ENCODE assay signal across 22 mouse cellular contexts in genomic region chr2:35827886-35828285, GRCm38 (mm10).
DNase-seq lines count a peak whose midpoint lies in the region; ATAC-seq lines count a peak whose summit lies in the region.
"Had no signal": no experiment of that assay in that cellular context is flagged by ENCODE, and none has a peak within 500 bp of the region (broad histone marks: within the 10 kb centered on the region; RNA-seq: fewer than 3 reads in every experiment).

No protein-coding gene starts in this region.

- WGBS in embryonic facial prominence, embryonic 11.5 days: 36% methylated on average over 4 of the region's 4 CpGs
- 39% methylated on average over 4 of the region's 4 CpGs for WGBS in embryonic facial prominence, embryonic 10.5 days
- 33% methylated on average over 4 of the region's 4 CpGs for WGBS in embryonic facial prominence, embryonic 14.5 days

- no peak overlapping the region for H3K9ac ChIP-seq in embryonic facial prominence, embryonic 11.5 days (replicated peaks; ENCODE audit: low read length)
- H3K9ac ChIP-seq in embryonic facial prominence, embryonic 14.5 days (ENCODE audit: low read depth, low read length): no peak overlapping the region

- H3K4me1 ChIP-seq in embryonic facial prominence, embryonic 11.5 days (ENCODE audit: control insufficient read depth, insufficient read depth, low read length): no peaks in the 10 kb centered on the region
- peaks cover 24% of the 10 kb centered on the region for H3K4me1 ChIP-seq in embryonic facial prominence, embryonic 10.5 days
- peaks cover 15% of the 10 kb centered on the region; the same call in 1 of the 2 replicates for H3K4me1 ChIP-seq in embryonic facial prominence, embryonic 14.5 days (ENCODE audit: control insufficient read depth, insufficient read depth, low read length)

- no peak overlapping the region for H3K4me3 ChIP-seq in embryonic facial prominence, embryonic 11.5 days (ENCODE audit: low read depth, low read length)
- no peak overlapping the region for H3K4me3 ChIP-seq in embryonic facial prominence, embryonic 10.5 days
- no peak overlapping the region for H3K4me3 ChIP-seq in embryonic facial prominence, embryonic 14.5 days (ENCODE audit: low read depth, low read length)

- DNase-seq in embryo, embryonic 10.5 days (ENCODE audit: low spot score): peak; percentile 45
- no peak for DNase-seq in embryo, embryonic 9.5 days (ENCODE audit: extremely low spot score)
- peak; percentile 43 for DNase-seq in embryo, embryonic 11 days
- no peak for DNase-seq in embryo, embryonic 10 days (ENCODE audit: low spot score)
- peak; percentile 80 for DNase-seq in embryonic facial prominence, embryonic 11.5 days (ENCODE audit: low spot score)
- DNase-seq in embryonic facial prominence, embryonic 10.5 days (ENCODE audit: low spot score): no peak
- DNase-seq in embryonic facial prominence, embryonic 14.5 days (ENCODE audit: low spot score): peak; percentile 64
- no peak for DNase-seq in cerebellum, adult 8-10 months
- DNase-seq: adrenal gland, adult 2 months; adrenal gland, adult 8-10 months; adrenal gland, postnatal 10 days; adrenal gland, postnatal 14 days; adrenal gland, postnatal 25 days; adrenal gland, postnatal 36 days; B cell, adult 2 months; cerebellum, adult 11 months; cerebellum, adult 11-12 months had no signal

- H3K36me3 ChIP-seq in embryonic facial prominence, embryonic 11.5 days (replicated peaks; ENCODE audit: control insufficient read depth, insufficient read depth, low read depth, low read length): no peaks in the 10 kb centered on the region
- H3K36me3 ChIP-seq in embryonic facial prominence, embryonic 10.5 days (replicated peaks): no peaks in the 10 kb centered on the region
- H3K36me3 ChIP-seq in embryonic facial prominence, embryonic 14.5 days (ENCODE audit: control insufficient read depth, insufficient read depth, low read length): no peaks in the 10 kb centered on the region
- H3K36me3 ChIP-seq: G1E had no signal

- H3K4me2 ChIP-seq in embryonic facial prominence, embryonic 11.5 days (ENCODE audit: low read depth, low read length): no peak overlapping the region
- no peak overlapping the region for H3K4me2 ChIP-seq in embryonic facial prominence, embryonic 14.5 days (ENCODE audit: low read depth, low read length)

- no peak overlapping the region for H3K27ac ChIP-seq in embryonic facial prominence, embryonic 11.5 days (replicated peaks; ENCODE audit: low read depth, low read length)
- H3K27ac ChIP-seq in embryonic facial prominence, embryonic 10.5 days (replicated peaks): no peak overlapping the region
- H3K27ac ChIP-seq in embryonic facial prominence, embryonic 14.5 days (replicated peaks; ENCODE audit: low read depth, low read length): no peak overlapping the region

- ATAC-seq in embryonic facial prominence, embryonic 11.5 days (replicated peaks; ENCODE audit: insufficient number of reproducible peaks, low FRiP score, low TSS enrichment, low read depth): no peak
- no peak for ATAC-seq in embryonic facial prominence, embryonic 14.5 days (ENCODE audit: low read depth)
- ATAC-seq: activated CD4-positive, CD25-positive, alpha-beta regulatory T cell, adult 4 months; CD4-positive, CD25-positive, alpha-beta regulatory T cell, adult 4 months; Patski had no signal

- H3K9me3 ChIP-seq in embryonic facial prominence, embryonic 11.5 days (replicated peaks; ENCODE audit: control insufficient read depth, low read length): no peaks in the 10 kb centered on the region
- H3K9me3 ChIP-seq in embryonic facial prominence, embryonic 10.5 days: no peaks in the 10 kb centered on the region
- H3K9me3 ChIP-seq in embryonic facial prominence, embryonic 14.5 days (ENCODE audit: control insufficient read depth, low read length): no peaks in the 10 kb centered on the region
- H3K9me3 ChIP-seq: G1E had no signal

- H3K27me3 ChIP-seq in embryonic facial prominence, embryonic 11.5 days (ENCODE audit: control insufficient read depth, insufficient read depth, low read length): no peaks in the 10 kb centered on the region
- H3K27me3 ChIP-seq in embryonic facial prominence, embryonic 10.5 days (replicated peaks; ENCODE audit: low read depth, poor library complexity, severe bottlenecking): 0 out of 2 replicates have a peak, but pooled peaks cover 12% of the 10 kb centered on the region
- no peaks in the 10 kb centered on the region for H3K27me3 ChIP-seq in embryonic facial prominence, embryonic 14.5 days (replicated peaks; ENCODE audit: control insufficient read depth, insufficient read depth, low read length)
- H3K27me3 ChIP-seq: CH12.LX, Patski had no signal

Comparison
In these comparisons a context has a peak if more than half of its experiments do, and no peak if none do; other contexts are left out.
1. DNase-seq: peak in embryo, embryonic 10.5 days (single experiment), embryo, embryonic 11 days (single experiment), embryonic facial prominence, embryonic 11.5 days (single experiment) and embryonic facial prominence, embryonic 14.5 days (single experiment); none in embryo, embryonic 9.5 days (single experiment), embryo, embryonic 10 days (single experiment), embryonic facial prominence, embryonic 10.5 days (single experiment) and cerebellum, adult 8-10 months (single experiment).